Mouse (Mus musculus): ENCODE measurements around the gene Zfp821. TPM values are rescaled to one million over a fixed set of nuclear protein-coding genes. Genes with fewer than 3 reads are reported as not detected.

Gene Zfp821
- polyA plus RNA-seq, 1 experiment from 2014 or later = 13.2 TPM

- Histone ChIP-seq H3K9ac (replicated peaks; ENCODE audit: low read depth) (no peak overlapping the region), H3K27me3 (replicated peaks; ENCODE audit: insufficient read depth, low read length) (no peaks in the 10 kb centered on the region), H3K4me1 (ENCODE audit: insufficient read depth, low read depth, low read length) (peaks cover under 1% of the 10 kb centered on the region; the same call in 1 of the 2 replicates), H3K27ac (ENCODE audit: low read length) (no peak overlapping the region), H3K4me2 (replicated peaks; ENCODE audit: low read depth, low read length) (no peak overlapping the region), H3K36me3 (ENCODE audit: insufficient read depth, low read length) (peaks cover 17% of the 10 kb centered on the region; the same call in 1 of the 2 replicates), H3K4me3 (ENCODE audit: low read depth, low read length) (no peak overlapping the region), H3K9me3 (ENCODE audit: low read length) (no peaks in the 10 kb centered on the region)
- DNase-seq (ENCODE audit: low spot score) (no peak), ATAC-seq (no peak)
- no peak for TF ChIP-seq CTCF (IDR thresholded peaks at IDR 0.05)
- 78% methylated on average over 3 of the region's 3 CpGs for WGBS
Observed at GRCm38 (mm10) chr8:109731012-109731411, 25.7 kb downstream of the Zfp821 start.

DNA sequence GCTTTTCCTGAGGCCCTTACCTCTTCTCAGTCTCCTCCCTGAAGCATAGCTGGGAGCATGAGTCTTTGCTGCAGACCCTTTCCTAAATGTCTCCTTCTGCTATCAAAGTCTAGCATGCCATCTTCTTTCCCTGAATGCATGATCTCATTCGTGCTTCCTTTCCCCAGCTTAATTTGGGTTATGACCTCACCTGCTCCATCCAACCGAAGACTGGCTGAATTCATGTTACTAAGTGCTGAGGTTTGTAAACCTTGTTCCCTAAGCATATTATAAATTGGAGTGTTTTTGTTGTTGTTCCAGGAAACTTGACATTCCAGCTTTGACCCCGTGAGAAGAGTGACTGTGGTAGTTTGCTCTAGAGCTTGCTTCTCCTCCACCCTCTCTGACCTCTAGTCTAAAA lies 28.7 kb downstream of the Zfp821 start:
- WGBS = 70% methylated on average over 3 of the region's 3 CpGs
- H3K4me3 ChIP-seq (ENCODE audit: low read depth, low read length) = no peak overlapping the region
- H3K27ac ChIP-seq (ENCODE audit: low read length) = no peak overlapping the region
- no peak for ATAC-seq
- H3K9me3 ChIP-seq (ENCODE audit: low read length) = no peaks in the 10 kb centered on the region
- no peak overlapping the region for H3K4me2 ChIP-seq (replicated peaks; ENCODE audit: low read depth, low read length)
- H3K27me3 ChIP-seq (replicated peaks; ENCODE audit: insufficient read depth, low read length) = no peaks in the 10 kb centered on the region
- no peak for TF ChIP-seq EP300 (IDR thresholded peaks at IDR 0.05)
- no peak for TF ChIP-seq CTCF (IDR thresholded peaks at IDR 0.05)
- H3K36me3 ChIP-seq (ENCODE audit: insufficient read depth, low read length) = peaks cover 15% of the 10 kb centered on the region; the same call in 1 of the 2 replicates
- peaks cover 6% of the 10 kb centered on the region; the same call in 1 of the 2 replicates for H3K4me1 ChIP-seq (ENCODE audit: insufficient read depth, low read depth, low read length)
- H3K9ac ChIP-seq (replicated peaks; ENCODE audit: low read depth) = no peak overlapping the region
- DNase-seq (ENCODE audit: low spot score) = no peak

GRCm38 (mm10) chr8:109736819-109737218 lies 31.5 kb downstream of the Zfp821 start:
- H3K9me3 ChIP-seq (ENCODE audit: low read length) = no peaks in the 10 kb centered on the region
- H3K4me2 ChIP-seq (replicated peaks; ENCODE audit: low read depth, low read length) = peak overlapping the region; percentile 84
- H3K4me3 ChIP-seq (ENCODE audit: low read depth, low read length) = peak overlapping the region; percentile 97
- H3K9ac ChIP-seq (replicated peaks; ENCODE audit: low read depth) = peak overlapping the region; percentile 94
- peak overlapping the region; percentile 79 for H3K27ac ChIP-seq (ENCODE audit: low read length)
- DNase-seq (ENCODE audit: low spot score) (no peak), ATAC-seq (0 out of 2 replicates have a peak, but pooled peaks have one; percentile 5)
- H3K36me3 ChIP-seq (ENCODE audit: insufficient read depth, low read length) = peaks cover 13% of the 10 kb centered on the region; the same call in 1 of the 2 replicates
- TF ChIP-seq EP300 (IDR thresholded peaks at IDR 0.05) (no peak), CTCF (IDR thresholded peaks at IDR 0.05) (no peak)
- peaks cover 6% of the 10 kb centered on the region; the same call in 1 of the 2 replicates for H3K4me1 ChIP-seq (ENCODE audit: insufficient read depth, low read depth, low read length)
- H3K27me3 ChIP-seq (replicated peaks; ENCODE audit: insufficient read depth, low read length) = no peaks in the 10 kb centered on the region
- WGBS = 8% methylated on average over 8 of the region's 8 CpGs

- no peaks in the 10 kb centered on the region for H3K27me3 ChIP-seq (replicated peaks; ENCODE audit: insufficient read depth, low read length)
- H3K4me2 ChIP-seq (replicated peaks; ENCODE audit: low read depth, low read length) = peak within 1 kb of the TSS; percentile 84
- H3K36me3 ChIP-seq (ENCODE audit: insufficient read depth, low read length) = peaks cover 11% of the 10 kb centered on the region; the same call in 1 of the 2 replicates
- peak within 1 kb of the TSS; percentile 94 for H3K9ac ChIP-seq (replicated peaks; ENCODE audit: low read depth)
- peak within 1 kb of the TSS; percentile 79 for H3K27ac ChIP-seq (ENCODE audit: low read length)
- 2% methylated on average over 57 of the region's 59 CpGs for WGBS
- H3K9me3 ChIP-seq (ENCODE audit: low read length) = no peaks in the 10 kb centered on the region
- DNase-seq (ENCODE audit: low spot score) = peak; percentile 83
- peak within 1 kb of the TSS; percentile 97 for H3K4me3 ChIP-seq (ENCODE audit: low read depth, low read length)
- ATAC-seq = peak; percentile 92
- peaks cover 6% of the 10 kb centered on the region; the same call in 1 of the 2 replicates for H3K4me1 ChIP-seq (ENCODE audit: insufficient read depth, low read depth, low read length)
- no peak for TF ChIP-seq EP300 (IDR thresholded peaks at IDR 0.05)
- peak; percentile 79 for TF ChIP-seq CTCF (IDR thresholded peaks at IDR 0.05)
Observed at GRCm38 (mm10) chr8:109737237-109738048, 32.1 kb downstream of the Zfp821 start, which contains the start of gene Atxn1l. Atxn1l (minus strand) TSS chr8:109737739.

DNA sequence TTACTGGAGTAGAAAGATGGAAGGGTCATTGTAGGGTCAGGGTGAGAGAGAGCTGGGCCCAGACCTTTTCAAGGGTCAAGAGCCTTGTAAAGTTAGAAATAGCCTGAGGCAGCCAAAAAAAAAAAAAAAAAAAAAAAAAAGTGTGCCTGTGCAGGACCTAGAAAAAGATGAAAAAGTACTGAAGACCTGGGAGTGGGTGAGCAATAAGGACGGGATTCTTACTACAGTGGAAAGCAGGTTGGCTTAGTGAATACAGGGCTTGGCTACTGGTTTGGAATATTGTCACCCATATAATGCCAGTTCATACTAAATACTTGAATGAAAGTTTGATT lies 32.7 kb downstream of the Zfp821 start:
- H3K27me3 ChIP-seq (replicated peaks; ENCODE audit: insufficient read depth, low read length) = no peaks in the 10 kb centered on the region
- 89% methylated on average over 1 of the region's 1 CpGs for WGBS
- no peak overlapping the region for H3K9ac ChIP-seq (replicated peaks; ENCODE audit: low read depth)
- peaks cover 11% of the 10 kb centered on the region; the same call in 1 of the 2 replicates for H3K36me3 ChIP-seq (ENCODE audit: insufficient read depth, low read length)
- no peak for TF ChIP-seq EP300 (IDR thresholded peaks at IDR 0.05)
- no peak for DNase-seq (ENCODE audit: low spot score)
- no peak for ATAC-seq
- H3K4me2 ChIP-seq (replicated peaks; ENCODE audit: low read depth, low read length) = peak overlapping the region; percentile 84; the same call in 1 of the 2 replicates
- no peaks in the 10 kb centered on the region for H3K9me3 ChIP-seq (ENCODE audit: low read length)
- peaks cover 6% of the 10 kb centered on the region; the same call in 1 of the 2 replicates for H3K4me1 ChIP-seq (ENCODE audit: insufficient read depth, low read depth, low read length)
- H3K27ac ChIP-seq (ENCODE audit: low read length) = no peak overlapping the region
- H3K4me3 ChIP-seq (ENCODE audit: low read depth, low read length) = peak overlapping the region; percentile 97; the same call in 1 of the 2 replicates

DNA sequence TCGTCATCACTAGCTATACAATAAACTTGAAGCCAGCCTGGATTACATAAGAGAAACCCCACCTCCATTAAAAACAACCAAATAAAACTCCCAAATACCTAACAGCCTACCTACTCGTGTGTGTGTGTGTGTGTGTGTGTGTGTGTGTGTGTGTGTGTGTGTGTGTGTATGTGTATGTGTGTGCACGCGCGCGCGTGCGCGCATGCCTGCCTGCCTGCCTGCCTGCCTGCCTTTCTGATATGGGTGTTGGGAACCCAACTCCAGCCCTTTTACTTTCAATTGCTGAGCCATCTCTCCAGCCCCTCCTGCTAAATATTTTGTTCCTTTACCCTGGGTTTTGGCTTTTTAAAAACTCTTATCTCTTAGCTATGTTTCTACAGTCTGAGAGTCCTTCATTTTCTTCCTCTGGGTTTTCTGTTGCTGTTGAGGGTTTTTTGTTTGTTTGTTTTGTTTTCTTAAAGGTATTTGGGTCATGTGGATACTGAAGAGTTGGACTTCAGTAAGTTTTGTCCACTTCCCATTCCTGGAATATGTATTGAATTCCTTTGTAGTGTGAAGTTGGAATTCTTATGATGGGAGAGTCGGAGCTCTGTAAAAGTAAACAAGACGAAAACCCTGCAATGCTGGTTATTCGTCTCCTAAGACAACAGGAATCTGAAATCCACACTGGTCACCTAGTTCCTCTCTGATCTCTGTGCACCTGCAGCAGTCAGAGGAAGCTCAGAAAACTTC lies 42.3 kb downstream of the Zfp821 start:
- Histone ChIP-seq H3K27ac (ENCODE audit: low read length) (peak overlapping the region; percentile 43; the same call in 1 of the 2 replicates), H3K36me3 (ENCODE audit: insufficient read depth, low read length) (no peaks in the 10 kb centered on the region), H3K4me3 (ENCODE audit: low read depth, low read length) (no peak overlapping the region), H3K9ac (replicated peaks; ENCODE audit: low read depth) (no peak overlapping the region), H3K27me3 (replicated peaks; ENCODE audit: insufficient read depth, low read length) (no peaks in the 10 kb centered on the region), H3K4me1 (ENCODE audit: insufficient read depth, low read depth, low read length) (no peaks in the 10 kb centered on the region), H3K9me3 (ENCODE audit: low read length) (no peaks in the 10 kb centered on the region), H3K4me2 (replicated peaks; ENCODE audit: low read depth, low read length) (0 out of 2 replicates have a peak overlapping the region, but pooled peaks have one; percentile 5)
- WGBS = 62% methylated on average over 10 of the region's 12 CpGs
- peak; percentile 75 for TF ChIP-seq EP300 (IDR thresholded peaks at IDR 0.05)
- TF ChIP-seq CTCF (IDR thresholded peaks at IDR 0.05) = no peak
- peak; percentile 71; the same call in 1 of the 2 replicates for ATAC-seq
- DNase-seq (ENCODE audit: low spot score) = peak; percentile 39

Measured in lung, postnatal 0 days (tissue).